Mouse (Mus musculus) liver, embryonic 12.5 days (tissue): ENCODE measurements around the gene Ccdc33. TPM values are rescaled to one million over a fixed set of nuclear protein-coding genes. Genes with fewer than 3 reads are reported as not detected.

Experiments
- ATAC-seq: fragments of 200-750 bp; cut with Nextera tagmentation; 2 replicates; pipeline ENCODE4 v1.8.0; 2017; ENCODE audit warnings: moderate number of reproducible peaks, mild to moderate bottlenecking, moderate library complexity
- H3K27ac ChIP-seq: fragments of 300-500 bp; sonication (generic); 2 replicates; pipeline ENCODE4 v1.5.1; 2016; ENCODE audit warnings: mild to moderate bottlenecking
- H3K27me3 ChIP-seq: fragments of 300-500 bp; sonication (generic); replicated peaks from 2 replicates; pipeline ENCODE4 v1.6.1; 2016; ENCODE audit warnings: mild to moderate bottlenecking, moderate library complexity
- H3K36me3 ChIP-seq: fragments of 300-500 bp; sonication (generic); 2 replicates; pipeline ENCODE4 v1.6.1; 2016; ENCODE audit warnings: mild to moderate bottlenecking, moderate library complexity
- H3K4me1 ChIP-seq: fragments of 300-500 bp; sonication (generic); 2 replicates; pipeline ENCODE4 v1.6.1; 2016
- H3K4me2 ChIP-seq: fragments of 300-500 bp; sonication (generic); 2 replicates; pipeline ENCODE4 v1.6.1; 2016; ENCODE audit warnings: mild to moderate bottlenecking, moderate library complexity
- H3K4me3 ChIP-seq: fragments of 300-500 bp; sonication (generic); 2 replicates; pipeline ENCODE4 v1.5.1; 2016; ENCODE audit warnings: mild to moderate bottlenecking, moderate library complexity
- H3K9ac ChIP-seq: fragments of 300-500 bp; sonication (generic); 2 replicates; pipeline ENCODE4 v1.6.1; 2016; ENCODE audit warnings: mild to moderate bottlenecking, moderate library complexity
- H3K9me3 ChIP-seq: fragments of 300-500 bp; sonication (generic); replicated peaks from 2 replicates; pipeline ENCODE4 v1.6.1; 2016; ENCODE audit warnings: mild to moderate bottlenecking, moderate library complexity
- WGBS: fragments of 180-500 bp; shearing (Covaris S2); methylation state at CpG from one replicate; pipeline ENCODE4 v1.1.7; 2016; ENCODE audit not compliant: insufficient replicate concordance; 5-methylcytosine and 5-hydroxymethylcytosine counted together
- polyA plus RNA-seq: library from polyadenylated mRNA; unstranded; fragments of >200 nt; fragmentation: Nextera tagmentation; extraction: Ambion mirVana; gene quantifications from 2 replicates; pipeline ENCODE4 v1.2.1, GENCODE M21; 2016

Ccdc33 gene
- polyA plus RNA-seq, 1 experiment from 2014 or later = not detected

- no peak for ATAC-seq
- Histone ChIP-seq H3K27ac (no peak overlapping the region), H3K4me2 (no peak overlapping the region), H3K9ac (no peak overlapping the region), H3K27me3 (peaks cover 31% of the 10 kb centered on the region), H3K4me3 (no peak overlapping the region), H3K36me3 (no peaks in the 10 kb centered on the region), H3K9me3 (no peaks in the 10 kb centered on the region), H3K4me1 (no peaks in the 10 kb centered on the region)
- 33% methylated on average over 19 of the region's 19 CpGs for WGBS
Measured at GRCm38 (mm10) chr9:58038500-58039168, 80.0 kb downstream of the Ccdc33 start.

DNA sequence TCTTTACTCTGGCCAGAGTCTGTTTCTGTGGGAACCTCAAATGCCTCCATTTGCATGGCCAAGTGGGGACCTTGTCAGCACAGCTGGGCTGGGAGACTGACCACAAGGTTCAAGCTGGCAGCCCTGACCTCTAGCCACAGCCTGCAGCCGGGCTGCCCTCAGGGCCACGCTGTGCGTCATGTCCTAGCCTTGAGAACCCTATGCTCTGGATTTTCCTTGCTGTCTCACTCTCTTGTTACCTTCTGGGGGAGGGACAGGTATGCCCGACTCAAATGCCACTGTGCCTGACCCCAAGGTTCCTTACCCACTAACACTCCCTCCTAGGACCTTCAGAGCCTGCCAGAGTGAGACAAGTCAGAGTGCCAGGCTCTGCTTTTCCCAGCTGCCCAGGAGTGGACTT, 81.7 kb downstream of the Ccdc33 start:
- WGBS = 58% methylated on average over 4 of the region's 4 CpGs
- Histone ChIP-seq H3K9me3 (no peaks in the 10 kb centered on the region), H3K4me2 (no peak overlapping the region), H3K4me3 (no peak overlapping the region), H3K36me3 (no peaks in the 10 kb centered on the region), H3K4me1 (no peaks in the 10 kb centered on the region), H3K27me3 (peaks cover 40% of the 10 kb centered on the region), H3K27ac (no peak overlapping the region), H3K9ac (no peak overlapping the region)
- ATAC-seq = no peak

GRCm38 (mm10) chr9:58035951-58036698, 82.5 kb downstream of the Ccdc33 start:
- no peaks in the 10 kb centered on the region for H3K4me1 ChIP-seq
- no peaks in the 10 kb centered on the region for H3K9me3 ChIP-seq
- no peaks in the 10 kb centered on the region for H3K36me3 ChIP-seq
- H3K4me3 ChIP-seq = no peak overlapping the region
- peaks cover 44% of the 10 kb centered on the region for H3K27me3 ChIP-seq
- no peak for ATAC-seq
- no peak overlapping the region for H3K4me2 ChIP-seq
- H3K9ac ChIP-seq = no peak overlapping the region
- WGBS = 51% methylated on average over 7 of the region's 7 CpGs
- H3K27ac ChIP-seq = no peak overlapping the region

GRCm38 (mm10) chr9:58035519-58035918, 83.1 kb downstream of the Ccdc33 start:
- peaks cover 51% of the 10 kb centered on the region for H3K27me3 ChIP-seq
- ATAC-seq = no peak
- H3K4me1 ChIP-seq = no peaks in the 10 kb centered on the region
- H3K4me2 ChIP-seq = no peak overlapping the region
- no peaks in the 10 kb centered on the region for H3K36me3 ChIP-seq
- no peak overlapping the region for H3K4me3 ChIP-seq
- 47% methylated on average over 2 of the region's 2 CpGs for WGBS
- no peak overlapping the region for H3K27ac ChIP-seq
- no peak overlapping the region for H3K9ac ChIP-seq
- no peaks in the 10 kb centered on the region for H3K9me3 ChIP-seq

DNA sequence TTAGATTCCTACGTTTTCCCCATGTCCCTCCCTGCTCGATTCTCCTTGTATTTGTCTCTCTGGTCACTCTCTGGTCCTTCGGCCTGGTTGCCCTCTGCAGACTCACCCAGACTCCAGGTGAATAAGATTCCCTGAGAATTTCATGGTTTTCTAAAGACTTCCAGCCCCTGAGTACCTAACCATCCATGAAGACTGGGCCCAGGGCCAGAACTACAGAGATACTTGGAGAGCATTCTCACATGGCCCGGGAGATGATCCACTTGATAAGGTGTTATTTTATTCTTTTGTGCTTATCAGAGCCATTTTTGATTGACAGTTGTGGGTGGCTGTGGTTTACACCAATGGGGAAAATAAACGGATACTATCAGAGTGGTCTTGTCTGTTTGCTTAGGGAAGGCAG, 86.7 kb downstream of the Ccdc33 start:
- no peak overlapping the region for H3K27ac ChIP-seq
- no peaks in the 10 kb centered on the region for H3K4me1 ChIP-seq
- H3K27me3 ChIP-seq = peaks cover 28% of the 10 kb centered on the region
- H3K9me3 ChIP-seq = no peaks in the 10 kb centered on the region
- no peak for ATAC-seq
- H3K4me2 ChIP-seq = no peak overlapping the region
- H3K36me3 ChIP-seq = no peaks in the 10 kb centered on the region
- H3K4me3 ChIP-seq = no peak overlapping the region
- WGBS = 53% methylated on average over 5 of the region's 5 CpGs
- no peak overlapping the region for H3K9ac ChIP-seq

GRCm38 (mm10) chr9:58029635-58030034, 89.0 kb downstream of the Ccdc33 start:
- no peak for ATAC-seq

DNA sequence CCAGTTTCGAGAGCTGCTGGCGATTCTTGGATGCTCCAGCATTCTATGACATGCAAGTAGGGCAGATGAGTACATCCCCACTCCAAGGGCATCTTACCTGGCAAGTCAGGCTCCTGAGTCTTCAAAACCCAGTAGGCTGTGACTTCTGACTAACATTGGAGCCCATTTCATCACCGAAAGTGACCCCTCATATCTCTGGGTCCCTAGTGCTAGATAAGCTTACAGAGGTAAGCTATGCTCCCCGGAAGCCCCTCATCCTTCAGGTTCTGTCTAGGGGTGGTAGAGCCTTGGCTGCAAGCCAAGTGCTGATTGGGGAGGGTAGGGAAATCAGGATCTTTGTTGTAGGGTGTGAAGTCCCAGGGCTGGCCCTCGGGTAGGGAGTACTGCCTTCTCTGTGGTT, 89.8 kb downstream of the Ccdc33 start:
- peaks cover 21% of the 10 kb centered on the region for H3K27me3 ChIP-seq
- no peaks in the 10 kb centered on the region for H3K36me3 ChIP-seq
- WGBS = 48% methylated on average over 5 of the region's 5 CpGs
- no peak for ATAC-seq
- H3K27ac ChIP-seq = no peak overlapping the region
- no peak overlapping the region for H3K9ac ChIP-seq
- no peak overlapping the region for H3K4me3 ChIP-seq
- H3K9me3 ChIP-seq = no peaks in the 10 kb centered on the region
- no peak overlapping the region for H3K4me2 ChIP-seq
- no peaks in the 10 kb centered on the region for H3K4me1 ChIP-seq

More at GRCm38 (mm10) chr9:58029635-58030034, 89.0 kb downstream of the Ccdc33 start:
- 65% methylated on average over 6 of the region's 6 CpGs for WGBS
- Histone ChIP-seq H3K4me2 (no peak overlapping the region), H3K9ac (no peak overlapping the region), H3K4me1 (no peaks in the 10 kb centered on the region), H3K27me3 (peaks cover 21% of the 10 kb centered on the region), H3K9me3 (no peaks in the 10 kb centered on the region), H3K4me3 (no peak overlapping the region), H3K27ac (no peak overlapping the region), H3K36me3 (no peaks in the 10 kb centered on the region)

DNA sequence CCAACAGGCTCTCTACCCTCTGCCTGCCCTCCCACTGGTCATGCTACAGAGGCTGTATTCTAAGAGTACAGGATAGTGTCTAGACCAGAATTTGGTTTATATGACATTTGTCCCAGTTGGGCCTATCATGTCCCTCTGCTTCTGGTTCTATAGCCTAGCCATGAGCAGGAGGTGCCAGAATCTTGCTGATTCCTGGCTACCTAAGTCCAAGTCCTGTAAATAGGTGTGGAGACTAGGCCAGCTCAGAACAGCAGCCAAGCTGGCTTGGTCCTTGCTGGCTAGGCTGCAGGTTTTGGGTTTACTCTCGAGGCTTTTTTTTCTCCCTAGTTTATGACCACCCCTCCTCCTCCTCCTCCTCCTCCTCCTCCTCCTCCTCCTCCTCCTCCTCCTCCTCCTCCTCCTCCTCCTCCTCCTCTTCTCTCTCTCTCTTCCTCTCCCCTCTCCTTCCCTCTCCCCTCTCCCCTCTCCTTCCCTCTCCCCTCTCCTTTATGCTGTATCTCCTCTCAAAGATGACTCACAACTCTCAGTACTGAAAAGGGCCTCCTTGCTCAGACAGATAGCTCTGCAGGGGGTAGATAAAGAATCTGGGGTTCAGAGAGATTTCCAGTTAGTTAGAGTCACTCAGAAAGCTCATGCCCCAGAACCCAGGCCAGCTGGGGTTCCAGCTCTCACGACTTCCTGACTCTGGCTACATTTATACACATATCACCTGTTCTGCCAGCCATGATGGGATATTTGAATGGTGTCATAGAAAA, 91.0 kb downstream of the Ccdc33 start:
- Histone ChIP-seq H3K4me2 (no peak overlapping the region), H3K9me3 (no peaks in the 10 kb centered on the region), H3K9ac (no peak overlapping the region), H3K27ac (no peak overlapping the region), H3K4me1 (no peaks in the 10 kb centered on the region), H3K27me3 (peaks cover 12% of the 10 kb centered on the region), H3K4me3 (no peak overlapping the region), H3K36me3 (no peaks in the 10 kb centered on the region)
- ATAC-seq = no peak
- WGBS = 38% methylated on average over 2 of the region's 2 CpGs

- Histone ChIP-seq H3K27me3 (peaks cover 16% of the 10 kb centered on the region), H3K9ac (no peak overlapping the region), H3K9me3 (no peaks in the 10 kb centered on the region), H3K4me1 (no peaks in the 10 kb centered on the region), H3K4me2 (no peak overlapping the region), H3K4me3 (no peak overlapping the region), H3K36me3 (no peaks in the 10 kb centered on the region), H3K27ac (no peak overlapping the region)
- no peak for ATAC-seq
- 71% methylated on average over 9 of the region's 9 CpGs for WGBS
Measured at GRCm38 (mm10) chr9:58025995-58026394, 92.6 kb downstream of the Ccdc33 start.

GRCm38 (mm10) chr9:58018385-58018784, 100.2 kb downstream of the Ccdc33 start:
- Histone ChIP-seq H3K4me2 (no peak overlapping the region), H3K27me3 (peaks cover 19% of the 10 kb centered on the region; the same call in 1 of the 2 replicates), H3K9ac (no peak overlapping the region), H3K4me1 (no peaks in the 10 kb centered on the region), H3K4me3 (no peak overlapping the region), H3K27ac (no peak overlapping the region), H3K9me3 (no peaks in the 10 kb centered on the region), H3K36me3 (no peaks in the 10 kb centered on the region)
- ATAC-seq = no peak
- WGBS = 55% methylated on average over 5 of the region's 5 CpGs

DNA sequence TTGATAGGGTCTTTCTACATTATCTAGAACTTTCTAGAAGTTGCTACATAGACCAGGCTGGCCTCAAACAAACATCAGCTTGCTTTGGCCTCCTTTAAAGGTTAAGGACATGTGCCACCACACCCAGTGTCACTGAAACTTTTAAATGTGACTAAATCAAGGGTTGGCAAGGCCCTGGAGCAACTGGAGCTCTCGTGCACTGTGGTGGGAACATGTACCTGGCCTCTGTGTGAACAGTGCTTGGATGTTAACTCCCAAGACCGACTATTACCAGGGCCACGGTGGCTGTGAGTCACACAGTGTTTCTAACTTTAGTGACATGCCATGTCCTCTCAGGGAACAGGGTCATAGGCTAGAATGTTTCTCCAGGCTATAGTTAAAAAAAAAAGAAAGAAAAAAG, 101.7 kb downstream of the Ccdc33 start:
- H3K4me3 ChIP-seq = no peak overlapping the region
- H3K27me3 ChIP-seq = peaks cover 26% of the 10 kb centered on the region; the same call in 1 of the 2 replicates
- no peak for ATAC-seq
- no peaks in the 10 kb centered on the region for H3K9me3 ChIP-seq
- no peaks in the 10 kb centered on the region for H3K4me1 ChIP-seq
- 54% methylated on average over 3 of the region's 3 CpGs for WGBS
- no peak overlapping the region for H3K4me2 ChIP-seq
- H3K9ac ChIP-seq = no peak overlapping the region
- H3K27ac ChIP-seq = no peak overlapping the region
- H3K36me3 ChIP-seq = no peaks in the 10 kb centered on the region

DNA sequence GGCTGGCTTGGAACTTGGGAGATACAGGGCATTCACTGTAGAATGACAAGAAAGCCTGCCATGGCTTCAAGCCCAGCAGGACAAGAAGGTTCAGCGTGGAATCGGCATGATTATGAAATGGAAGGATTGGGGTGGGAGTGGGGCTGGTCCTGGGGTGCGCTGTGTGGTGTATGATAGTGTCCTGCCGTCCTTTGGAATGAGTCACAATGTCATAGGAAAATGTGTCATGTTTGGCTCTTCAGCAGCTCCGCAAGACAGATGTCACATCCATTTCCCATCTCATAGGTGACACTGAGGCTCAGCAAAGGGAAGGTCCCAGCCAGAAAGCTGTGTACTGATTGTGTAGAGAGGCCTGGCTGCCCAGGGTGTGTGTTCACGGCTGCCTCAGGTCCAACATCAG, 102.8 kb downstream of the Ccdc33 start:
- no peak overlapping the region for H3K4me2 ChIP-seq
- no peak for ATAC-seq

More for the DNA sequence above, 102.8 kb downstream of the Ccdc33 start:
- no peak overlapping the region for H3K9ac ChIP-seq
- no peaks in the 10 kb centered on the region for H3K4me1 ChIP-seq
- H3K36me3 ChIP-seq = no peaks in the 10 kb centered on the region
- WGBS = 84% methylated on average over 6 of the region's 6 CpGs
- H3K27ac ChIP-seq = no peak overlapping the region
- H3K9me3 ChIP-seq = no peaks in the 10 kb centered on the region
- no peak overlapping the region for H3K4me3 ChIP-seq
- H3K27me3 ChIP-seq = peaks cover 15% of the 10 kb centered on the region; the same call in 1 of the 2 replicates
